29 mouse cellular contexts compared by ENCODE assay signal in the genomic region with DNA sequence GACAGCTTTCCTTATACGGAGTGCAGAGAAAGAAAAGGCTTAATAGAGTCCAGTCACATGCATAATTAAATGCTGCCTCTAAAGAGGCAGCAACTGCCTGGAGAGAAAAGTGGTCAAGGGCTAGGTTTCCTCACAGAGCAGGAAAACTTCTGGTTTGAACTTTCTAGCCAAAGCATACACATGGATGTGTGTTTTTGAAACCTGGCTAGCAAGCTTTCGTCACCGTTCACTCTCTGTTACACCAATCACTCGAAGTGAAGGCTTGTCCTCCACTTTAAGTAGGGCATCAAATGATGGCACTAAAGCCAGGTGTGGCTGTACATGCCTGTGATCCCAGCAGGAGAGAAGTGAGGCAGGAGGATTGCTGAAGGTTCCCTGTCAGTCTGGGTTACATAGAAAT. TPM values are rescaled to one million over a fixed set of nuclear protein-coding genes. Genes with fewer than 3 reads are reported as not detected.
"Had no signal": no experiment of that assay in that cellular context is flagged by ENCODE, and none has a peak within 500 bp of the region (broad histone marks: within the 10 kb centered on the region; RNA-seq: fewer than 3 reads in every experiment).

No protein-coding gene starts in this region.

- H3K36me3 ChIP-seq: embryonic facial prominence, embryonic 10.5 days; embryonic facial prominence, embryonic 12.5 days; embryonic facial prominence, embryonic 13.5 days; embryonic facial prominence, embryonic 15.5 days; forebrain, embryonic 10.5 days; forebrain, embryonic 12.5 days; forebrain, embryonic 15.5 days had no signal

- H3K27me3 ChIP-seq: embryonic facial prominence, embryonic 12.5 days; embryonic facial prominence, embryonic 13.5 days; embryonic facial prominence, embryonic 15.5 days; forebrain, embryonic 12.5 days; forebrain, embryonic 13.5 days; forebrain, embryonic 15.5 days had no signal

- H3K9me3 ChIP-seq: embryonic facial prominence, embryonic 10.5 days; embryonic facial prominence, embryonic 12.5 days; embryonic facial prominence, embryonic 13.5 days; embryonic facial prominence, embryonic 15.5 days; forebrain, embryonic 10.5 days; forebrain, embryonic 12.5 days; forebrain, embryonic 13.5 days; forebrain, embryonic 15.5 days had no signal

- H3K9ac ChIP-seq: embryonic facial prominence, embryonic 12.5 days; embryonic facial prominence, embryonic 13.5 days; embryonic facial prominence, embryonic 15.5 days; forebrain, embryonic 12.5 days; forebrain, embryonic 13.5 days; forebrain, embryonic 15.5 days; forebrain, postnatal 0 days had no signal

- DNase-seq: cerebellum, adult 2 months; cerebellum, adult 8-10 months; cerebellum, adult 9-11 months; cerebellum, postnatal 10 days; cerebellum, postnatal 14 days; cerebellum, postnatal 25 days; cerebellum, postnatal 36 days; embryo, embryonic 11 days; forebrain, postnatal 0 days; gastrocnemius, adult 2 months; gastrocnemius, postnatal 10 days; gastrocnemius, postnatal 14 days; gastrocnemius, postnatal 25 days; gastrocnemius, postnatal 36 days; heart, adult 11 months; heart, adult 18-20 months; heart, adult 2 months had no signal

- H3K4me1 ChIP-seq: embryonic facial prominence, embryonic 10.5 days; embryonic facial prominence, embryonic 12.5 days; embryonic facial prominence, embryonic 13.5 days; embryonic facial prominence, embryonic 15.5 days; forebrain, embryonic 10.5 days; forebrain, embryonic 12.5 days; forebrain, embryonic 13.5 days; forebrain, embryonic 15.5 days had no signal

- H3K4me3 ChIP-seq: embryonic facial prominence, embryonic 10.5 days; embryonic facial prominence, embryonic 12.5 days; embryonic facial prominence, embryonic 13.5 days; embryonic facial prominence, embryonic 15.5 days; erythroblast, embryonic 14.5 days; forebrain, embryonic 10.5 days; forebrain, embryonic 12.5 days; forebrain, embryonic 13.5 days; forebrain, embryonic 15.5 days; gastrocnemius, adult 2 months; heart, adult 2 months had no signal

- H3K4me2 ChIP-seq: embryonic facial prominence, embryonic 12.5 days; embryonic facial prominence, embryonic 13.5 days; embryonic facial prominence, embryonic 15.5 days; forebrain, embryonic 12.5 days; forebrain, embryonic 13.5 days; forebrain, embryonic 15.5 days had no signal

- ATAC-seq: forebrain, embryonic 13.5 days; forebrain, embryonic 14.5 days; forebrain, embryonic 15.5 days; forebrain, embryonic 16.5 days; forebrain, postnatal 0 days had no signal

- H3K27ac ChIP-seq: embryonic facial prominence, embryonic 10.5 days; embryonic facial prominence, embryonic 12.5 days; embryonic facial prominence, embryonic 13.5 days; embryonic facial prominence, embryonic 15.5 days; forebrain, embryonic 10.5 days; forebrain, embryonic 12.5 days; forebrain, embryonic 13.5 days; forebrain, embryonic 15.5 days; gastrocnemius, adult 2 months; heart, adult 2 months had no signal

RNA-seq across cellular contexts. Expression of gene Cth, which starts 41.8 kb away (rescaled TPM):
- total RNA-seq: common myeloid progenitor, adult 5-6 weeks had no signal
- polyA plus RNA-seq: erythroblast, embryonic 14.5 days had no signal
